ENCODE assay signal across 11 mouse cellular contexts in genomic region chr16:98022657-98023345, GRCm38 (mm10). TPM values are rescaled to one million over a fixed set of nuclear protein-coding genes. Genes with fewer than 3 reads are reported as not detected.
DNase-seq lines count a peak whose midpoint lies in the region; ATAC-seq lines count a peak whose summit lies in the region.
"Had no signal": no experiment of that assay in that cellular context is flagged by ENCODE, and none has a peak within 500 bp of the region (broad histone marks: within the 10 kb centered on the region; RNA-seq: fewer than 3 reads in every experiment).

No protein-coding gene starts in this region.

- intact Hi-C loops in gastrocnemius, postnatal 14 days (cut with DNase I; ENCODE audit: low total_unique reads): no loop called here

- H3K4me1 ChIP-seq in heart, embryonic 10.5 days: no peaks in the 10 kb centered on the region
- H3K4me1 ChIP-seq in midbrain, embryonic 13.5 days (replicated peaks): no peaks in the 10 kb centered on the region

- H3K27ac ChIP-seq in heart, embryonic 10.5 days: no peak overlapping the region
- no peak overlapping the region for H3K27ac ChIP-seq in midbrain, embryonic 13.5 days

- H3K9ac ChIP-seq in midbrain, embryonic 13.5 days (replicated peaks): no peak overlapping the region

- ATAC-seq in midbrain, embryonic 13.5 days: no peak

- H3K9me3 ChIP-seq in heart, embryonic 10.5 days: peaks cover 10% of the 10 kb centered on the region; the same call in 1 of the 2 replicates
- H3K9me3 ChIP-seq in midbrain, embryonic 13.5 days: peaks cover 31% of the 10 kb centered on the region

- DNase-seq in gastrocnemius, postnatal 10 days: peak; percentile 5
- no peak for DNase-seq in gastrocnemius, postnatal 14 days
- DNase-seq in 3T3-L1 (ENCODE audit: low read depth, low spot score) (peak; percentile 55), ZHBTc4 (ENCODE audit: low read depth, low spot score) (peak; percentile 60)
- DNase-seq in fibroblast of lung, adult 2 months (ENCODE audit: low read depth): peak; percentile 26
- no peak for DNase-seq in Muller cell, postnatal 12 days (ENCODE audit: inconsistent ontology term)
- DNase-seq in heart, embryonic 10.5 days (ENCODE audit: low spot score): no peak
- DNase-seq: gastrocnemius, postnatal 36 days; thymus, adult 2 months had no signal

- H3K4me2 ChIP-seq in midbrain, embryonic 13.5 days (replicated peaks): no peak overlapping the region

- WGBS in heart, embryonic 10.5 days: 70% methylated on average over 2 of the region's 2 CpGs
- WGBS in midbrain, embryonic 13.5 days: 79% methylated on average over 2 of the region's 2 CpGs

- H3K36me3 ChIP-seq in heart, embryonic 10.5 days: peaks cover 34% of the 10 kb centered on the region
- peaks cover 29% of the 10 kb centered on the region for H3K36me3 ChIP-seq in midbrain, embryonic 13.5 days

- no peaks in the 10 kb centered on the region for H3K27me3 ChIP-seq in heart, embryonic 10.5 days (ENCODE audit: insufficient read depth, poor library complexity, severe bottlenecking)
- no peaks in the 10 kb centered on the region for H3K27me3 ChIP-seq in midbrain, embryonic 13.5 days

- H3K4me3 ChIP-seq in heart, embryonic 10.5 days: no peak overlapping the region
- H3K4me3 ChIP-seq in midbrain, embryonic 13.5 days (replicated peaks): no peak overlapping the region
- H3K4me3 ChIP-seq: myocyte had no signal

RNA-seq across cellular contexts. Expression of gene B230307C23Rik, which starts 25.7 kb away (rescaled TPM):
- 1 to 10 TPM; 8.4 to 9.6 TPM for total RNA-seq in gastrocnemius, postnatal 10 days (2021)
- total RNA-seq in gastrocnemius, postnatal 14 days (2021): 1 to 10 TPM; 5.4 to 5.5 TPM
- 15.3 and 20.1 TPM in 2 replicates for polyA plus RNA-seq in heart, embryonic 10.5 days (2016; fragmentation: Nextera tagmentation; extraction: Ambion mirVana)
- polyA plus RNA-seq in midbrain, embryonic 13.5 days (2015; fragmentation: Nextera tagmentation; extraction: Ambion mirVana): 21.4 and 23.3 TPM in 2 replicates

RNA-seq across cellular contexts. Expression of gene A630089N07Rik, which starts 59.4 kb away (rescaled TPM):
- 1 to 10 TPM; 4.6 to 7.8 TPM for total RNA-seq in gastrocnemius, postnatal 10 days (2021)
- total RNA-seq in gastrocnemius, postnatal 14 days (2021): 1 to 10 TPM; 3.1 to 3.8 TPM
- 20.2 and 25.5 TPM in 2 replicates for polyA plus RNA-seq in heart, embryonic 10.5 days (2016; fragmentation: Nextera tagmentation; extraction: Ambion mirVana)
- 17.8 and 19.8 TPM in 2 replicates for polyA plus RNA-seq in midbrain, embryonic 13.5 days (2015; fragmentation: Nextera tagmentation; extraction: Ambion mirVana)

Comparison
In these comparisons a context has a peak if more than half of its experiments do, and no peak if none do; other contexts are left out.
1. DNase-seq: peak in gastrocnemius, postnatal 10 days (single experiment), 3T3-L1 (single experiment), ZHBTc4 (single experiment) and fibroblast of lung, adult 2 months (single experiment); none in gastrocnemius, postnatal 14 days (single experiment), Muller cell, postnatal 12 days (single experiment) and heart, embryonic 10.5 days (single experiment).